Mouse (Mus musculus) cerebellum, postnatal 10 days (tissue): ENCODE measurements around the gene A730071L15Rik.

Source experiments
- DNase-seq, 2 experiments: peaks; one replicate each; pipeline ENCODE4 v3.0.0; 2021; ENCODE audit warnings: mixed read lengths in 2 of 2

A730071L15Rik gene

DNA sequence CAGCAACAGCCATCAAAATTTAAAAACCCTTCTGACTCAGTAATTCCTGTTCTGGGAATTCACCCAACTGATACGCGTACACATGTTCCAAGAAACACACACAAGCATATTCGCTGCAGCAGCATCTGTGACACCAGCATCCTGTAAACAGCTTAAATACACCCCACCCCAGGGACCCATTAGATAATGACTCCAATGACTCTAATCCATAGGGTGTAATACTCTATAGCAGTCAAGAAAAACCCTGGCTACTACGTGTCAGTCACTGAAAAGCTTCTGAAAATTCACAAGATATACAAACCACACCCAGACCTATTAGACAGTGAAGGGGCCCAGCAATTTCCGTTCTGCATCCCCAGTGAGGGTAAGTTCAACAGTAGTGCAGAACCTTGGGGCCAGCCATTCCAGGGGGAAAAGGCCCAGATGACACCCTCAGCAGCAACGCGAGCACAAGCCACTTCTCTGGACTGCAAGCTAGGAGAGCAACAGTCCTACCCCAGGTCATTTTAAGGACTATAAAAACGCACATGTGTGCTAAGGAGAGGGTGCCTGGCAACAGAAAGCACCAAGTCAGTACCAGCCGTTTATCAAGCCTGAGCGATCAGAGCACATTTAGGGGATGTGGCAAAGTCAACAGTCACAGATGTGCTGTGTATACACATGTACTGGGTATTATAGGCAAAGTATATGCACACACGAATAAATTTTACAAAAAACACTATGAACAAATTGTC lies 15.5 kb upstream of the A730071L15Rik start:
- DNase-seq, result no peak

DNA sequence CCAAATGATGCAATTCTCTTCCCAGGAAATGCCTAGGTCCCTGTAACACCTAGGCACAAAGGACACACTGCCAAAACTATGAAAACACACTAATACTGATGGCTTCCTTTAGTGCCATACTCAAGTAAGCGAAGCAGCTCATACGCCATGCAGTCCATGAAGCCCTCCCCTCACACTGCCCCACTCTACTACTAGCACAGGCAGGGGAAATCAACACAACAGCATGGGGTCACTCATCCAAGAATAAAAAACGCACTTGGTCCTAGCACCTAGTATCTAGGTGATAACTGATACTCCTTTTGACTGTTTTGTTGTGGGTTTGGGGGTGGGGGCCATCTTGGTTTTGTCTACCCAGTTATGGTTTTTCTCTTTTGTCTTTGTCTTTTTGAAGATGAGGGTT lies 12.4 kb upstream of the A730071L15Rik start:
- no peak for DNase-seq

DNA sequence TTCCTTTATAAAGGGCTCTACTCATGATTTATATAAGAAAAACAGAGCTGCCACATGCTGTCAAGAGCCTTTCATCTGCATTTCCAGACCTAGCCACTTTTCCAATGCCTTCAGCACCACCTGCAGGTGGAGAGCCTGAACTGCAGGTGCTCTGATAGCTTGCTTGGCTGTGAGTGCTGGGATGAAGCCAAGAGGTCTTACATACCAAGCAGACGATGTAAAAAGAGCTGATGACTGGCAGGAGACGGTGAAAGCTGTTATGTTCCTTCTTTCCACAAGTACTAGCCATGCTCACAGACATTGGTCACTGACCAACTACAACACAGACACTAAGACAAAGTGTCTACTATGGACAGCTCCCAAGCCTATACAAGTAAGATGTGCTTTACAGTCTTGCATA lies 12.0 kb upstream of the A730071L15Rik start:
- peak; percentile 97 to 99 for DNase-seq

DNA sequence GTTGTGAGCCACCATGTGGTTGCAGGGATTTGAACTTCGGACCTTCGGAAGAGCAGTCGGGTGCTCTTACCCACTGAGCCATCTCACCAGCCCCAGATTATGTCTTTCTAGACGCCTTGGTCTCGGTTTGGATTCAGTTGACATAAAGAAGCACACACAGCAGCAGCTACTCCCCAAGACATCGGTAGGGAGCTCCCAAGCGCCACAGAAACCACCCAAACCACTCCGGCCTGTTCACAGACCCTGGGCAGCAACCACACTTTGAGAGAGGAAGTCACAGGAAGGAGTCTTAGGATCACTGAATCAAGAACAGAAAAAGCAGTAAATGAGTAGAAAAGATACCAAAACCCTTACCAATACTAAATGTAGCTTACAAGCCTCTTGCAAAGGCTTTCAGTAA lies 3.0 kb upstream of the A730071L15Rik start:
- DNase-seq, result no peak

DNA sequence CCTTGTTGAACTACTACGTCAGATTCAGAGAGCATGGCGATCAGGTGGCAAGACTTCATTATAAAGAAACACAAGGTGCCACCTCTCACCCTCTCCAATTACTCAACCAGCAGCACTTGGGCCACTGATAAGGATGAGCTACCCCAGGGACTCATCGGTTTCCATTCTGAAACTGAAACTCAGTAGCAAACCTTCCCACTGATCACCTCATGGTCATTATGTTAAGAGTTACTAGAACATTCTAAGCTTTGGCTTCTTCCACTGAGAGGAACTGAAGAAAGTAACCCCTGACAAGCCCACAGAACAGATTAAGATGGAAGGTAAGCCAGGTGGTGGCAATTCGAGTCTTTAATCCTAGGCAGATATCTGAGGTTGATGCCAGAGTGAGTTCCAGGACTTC lies 1.4 kb upstream of the A730071L15Rik start:
- no peak for DNase-seq

DNA sequence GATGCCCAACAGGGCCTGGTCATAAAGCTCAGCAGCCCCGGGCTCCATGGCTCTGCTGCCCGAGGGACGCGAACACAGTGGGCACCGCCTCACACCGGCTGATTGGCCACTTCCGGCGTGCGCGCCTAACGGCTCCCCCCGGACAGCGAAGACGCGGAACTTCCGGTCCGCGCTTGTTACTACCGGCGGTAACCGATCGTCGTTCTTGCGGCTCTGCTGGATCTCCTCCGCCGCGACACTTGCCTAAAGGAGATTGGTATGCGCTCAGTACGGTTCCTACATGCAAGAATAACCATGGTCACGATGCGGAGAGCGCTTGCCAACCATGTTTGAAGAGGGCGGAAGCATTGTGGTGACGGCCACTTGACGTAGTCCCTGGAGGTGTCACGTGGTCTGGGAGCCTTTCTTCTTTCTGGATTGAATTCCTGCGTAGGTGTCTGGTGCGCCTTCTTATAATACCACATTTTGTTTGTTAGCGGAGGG lies 299 bp downstream of the A730071L15Rik start, which contains the start of gene Nudcd3:
TSS of gene Nudcd3 (minus strand) at position 329 of the 483 bp plus-strand sequence.
- DNase-seq, result peak; percentile 93 to 94

DNA sequence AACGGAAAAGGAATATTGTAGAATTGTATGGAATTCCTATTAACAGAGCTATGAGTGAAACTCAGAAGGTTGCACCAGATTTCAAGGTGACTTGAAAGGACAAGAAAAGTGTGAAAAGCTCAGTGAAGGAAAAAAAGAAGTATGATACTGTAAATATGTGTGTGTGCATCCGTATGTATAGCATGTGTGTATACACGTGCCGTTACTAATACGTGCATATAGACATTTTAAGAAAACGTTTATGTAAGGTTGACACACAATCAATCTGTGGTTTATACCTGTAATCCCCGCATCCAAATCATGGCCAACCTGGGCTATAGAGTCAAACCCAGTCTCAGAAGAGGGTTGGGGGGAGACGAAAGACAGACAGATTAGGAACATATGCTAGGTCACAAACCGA lies 741 bp downstream of the A730071L15Rik start:
- no peak for DNase-seq

DNA sequence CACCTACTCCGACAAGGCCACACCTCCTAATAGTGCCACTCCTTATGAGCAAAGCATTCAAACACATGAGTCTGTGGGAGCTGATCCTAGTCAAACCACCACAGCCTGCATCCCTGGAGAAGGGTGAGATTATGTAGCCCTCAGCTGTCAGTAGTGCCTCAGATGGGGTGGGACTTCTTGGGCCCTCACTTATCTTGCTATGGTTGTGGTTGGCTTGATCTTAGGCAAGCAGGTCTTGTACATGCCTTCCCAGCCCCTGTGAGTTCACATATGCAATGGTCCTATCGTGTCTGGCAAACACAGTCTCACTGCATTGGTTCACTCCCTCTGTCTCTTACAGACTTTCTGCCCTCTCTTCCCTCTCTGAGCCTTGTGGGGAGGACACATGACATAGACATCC lies 7.3 kb downstream of the A730071L15Rik start:
- DNase-seq, result no peak

DNA sequence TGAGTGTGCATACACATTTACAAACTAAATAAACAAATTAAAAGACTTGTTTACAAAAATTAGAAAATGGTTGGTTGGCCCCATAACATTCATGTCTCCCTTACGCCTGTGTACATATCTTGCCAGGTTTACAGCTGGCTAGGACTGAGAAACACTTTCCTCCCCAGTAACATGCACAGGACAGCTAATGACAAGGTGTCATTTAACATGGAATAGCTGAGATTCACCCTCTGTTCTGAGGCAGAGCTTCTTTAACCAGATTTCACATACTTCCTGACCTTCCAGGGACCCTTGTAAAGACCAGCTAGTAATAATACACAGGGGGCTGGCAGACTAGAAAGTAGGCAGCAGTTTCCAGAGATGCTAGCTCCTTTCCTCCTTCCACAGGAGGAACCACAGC lies 8.3 kb downstream of the A730071L15Rik start:
- no peak for DNase-seq

DNA sequence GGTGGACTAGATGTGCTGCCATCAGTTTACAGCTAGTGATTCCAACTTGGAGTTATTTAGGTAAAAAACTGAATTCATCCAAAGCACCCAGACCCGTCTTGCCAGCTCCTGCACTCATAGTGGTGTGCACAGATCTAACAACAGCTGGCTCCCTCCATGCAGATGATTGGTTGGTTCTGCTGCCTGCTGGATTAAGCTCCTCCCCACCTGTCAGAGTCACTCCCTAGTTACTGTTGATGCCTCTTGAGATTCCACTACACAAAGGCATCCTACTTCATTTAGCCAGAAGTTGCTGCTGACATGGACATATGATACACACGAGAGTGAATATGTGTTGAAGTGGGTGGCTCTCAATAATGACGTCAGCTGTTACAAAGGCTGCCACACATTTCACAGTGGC lies 17.0 kb downstream of the A730071L15Rik start:
- no peak for DNase-seq

DNA sequence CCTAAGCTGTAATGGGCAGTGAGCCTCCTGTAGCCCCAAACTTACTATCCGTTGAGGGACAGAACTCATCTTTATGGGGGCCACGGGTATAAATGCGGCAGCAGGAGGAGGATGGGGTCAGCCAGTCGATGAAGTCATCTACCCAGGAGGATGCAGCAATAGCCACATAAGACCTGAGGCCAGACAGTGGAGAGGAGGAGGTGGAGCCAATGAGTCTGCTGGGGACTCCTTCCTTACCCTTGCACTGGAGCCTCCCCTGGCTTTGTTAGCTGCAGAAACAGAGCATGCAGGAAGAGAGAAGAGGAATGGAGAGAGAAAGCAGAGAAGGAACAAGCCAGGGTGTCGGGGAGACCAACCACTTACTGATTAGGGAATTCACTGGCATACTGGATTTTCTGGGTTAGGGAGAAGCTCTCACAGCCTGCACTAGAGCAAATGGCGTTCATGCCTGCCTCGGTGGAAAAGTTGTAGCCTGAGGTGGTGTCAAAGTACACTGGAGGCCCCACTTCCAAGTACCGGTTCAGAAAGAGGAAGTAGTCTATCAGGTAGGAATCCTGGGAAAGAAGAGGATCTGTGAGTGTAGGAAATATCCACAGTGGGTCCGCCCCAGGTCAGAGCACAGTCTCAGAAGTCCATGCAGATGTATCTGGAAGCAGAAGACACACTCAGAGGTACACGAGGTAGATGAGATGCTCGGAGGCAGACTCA lies 18.5 kb downstream of the A730071L15Rik start:
- DNase-seq, result no peak

DNA sequence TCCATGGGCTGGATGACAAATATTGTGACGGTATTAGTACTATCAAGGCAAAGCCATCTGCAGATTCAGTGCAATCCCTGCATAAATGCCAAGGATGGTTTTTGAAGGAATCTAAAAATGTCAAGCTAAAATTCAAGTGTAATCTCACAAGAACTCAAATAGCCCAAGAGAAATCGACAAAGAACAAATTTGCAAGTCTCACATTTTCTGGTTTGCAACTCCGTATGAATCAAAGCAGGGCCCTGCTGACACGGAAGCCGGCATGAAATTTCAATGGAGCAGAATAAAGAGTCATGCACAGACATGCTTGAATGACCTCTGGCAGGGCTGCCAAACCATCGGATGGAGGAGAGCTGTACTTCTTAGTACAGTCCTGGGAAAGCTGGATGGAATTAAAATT lies 20.1 kb downstream of the A730071L15Rik start:
- DNase-seq, result peak; percentile 45 to 55

DNA sequence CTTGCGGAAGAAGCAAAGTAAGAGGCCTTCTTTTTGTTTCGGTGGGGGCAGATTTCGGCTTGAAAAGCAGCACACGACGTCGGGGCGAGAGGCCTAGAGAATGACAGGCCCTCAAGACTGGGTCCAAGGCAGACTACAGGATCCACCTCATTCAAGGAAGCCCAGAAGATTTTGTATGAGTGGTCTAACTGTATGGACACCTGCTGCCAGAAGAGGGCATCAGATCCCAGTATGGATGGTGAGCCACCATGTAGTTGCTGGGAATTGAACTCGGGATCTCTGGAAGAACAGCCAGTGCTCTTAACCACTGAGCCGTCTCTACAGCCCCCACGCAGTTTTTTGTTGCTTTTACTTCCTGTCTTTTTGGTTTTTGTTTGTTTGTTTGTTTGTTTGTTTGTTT lies 22.4 kb downstream of the A730071L15Rik start:
- no peak for DNase-seq

DNA sequence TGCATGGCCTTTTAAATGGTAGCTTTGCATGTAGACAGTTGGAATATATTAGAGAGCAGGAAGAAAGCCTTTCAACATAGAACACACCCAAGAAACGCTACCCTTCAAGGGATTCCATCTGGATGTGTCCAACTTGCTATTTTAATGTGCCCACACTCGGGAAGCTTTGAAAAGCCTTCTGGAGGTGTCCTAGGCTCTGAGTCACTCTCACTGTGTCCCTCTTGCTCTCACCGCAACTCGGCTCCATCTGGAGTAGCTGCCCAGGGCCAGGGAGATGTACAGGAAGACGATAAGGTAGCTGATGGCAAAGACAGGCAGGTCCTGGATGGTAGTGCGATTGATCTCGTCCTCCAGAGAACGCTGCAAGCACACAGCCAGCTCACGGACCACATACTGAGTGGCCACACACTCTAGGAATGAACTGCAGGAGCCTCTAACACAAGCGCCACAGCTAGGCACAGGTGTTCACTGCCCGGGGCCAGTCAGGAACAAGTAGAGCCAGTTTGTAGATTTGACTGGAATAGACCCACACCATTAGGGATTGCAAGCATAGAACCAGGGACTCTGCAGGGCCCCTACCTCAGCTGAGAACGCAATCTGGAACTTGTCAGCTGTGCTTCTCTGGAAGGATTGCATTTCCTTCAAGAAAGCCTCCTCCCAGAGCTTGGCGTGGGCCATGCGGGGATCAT lies 24.9 kb downstream of the A730071L15Rik start:
- no peak for DNase-seq

DNA sequence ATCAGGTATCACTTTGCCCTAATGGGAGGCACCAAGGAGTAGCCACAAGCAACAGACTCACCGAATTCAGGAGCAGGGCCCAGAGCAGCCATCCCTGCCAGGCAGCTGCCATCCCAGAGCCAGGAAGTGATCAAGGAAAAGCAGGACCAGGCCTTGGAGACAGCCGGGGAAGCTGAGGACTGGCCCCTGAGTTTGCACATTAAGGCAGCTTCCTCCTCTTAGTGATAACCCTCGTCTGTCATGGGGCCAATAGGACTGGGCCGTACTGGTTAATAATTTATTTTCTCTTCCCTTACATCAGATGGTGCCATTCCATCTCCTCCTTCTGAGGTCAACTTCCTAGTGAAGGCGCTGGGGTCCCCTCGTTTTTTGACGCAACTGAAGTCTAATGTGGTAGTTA lies 30.2 kb downstream of the A730071L15Rik start, which contains the start of gene Npc1l1:
TSS of gene Npc1l1 (minus strand) at position 132 of the 400 bp plus-strand sequence.
- no peak for DNase-seq

DNA sequence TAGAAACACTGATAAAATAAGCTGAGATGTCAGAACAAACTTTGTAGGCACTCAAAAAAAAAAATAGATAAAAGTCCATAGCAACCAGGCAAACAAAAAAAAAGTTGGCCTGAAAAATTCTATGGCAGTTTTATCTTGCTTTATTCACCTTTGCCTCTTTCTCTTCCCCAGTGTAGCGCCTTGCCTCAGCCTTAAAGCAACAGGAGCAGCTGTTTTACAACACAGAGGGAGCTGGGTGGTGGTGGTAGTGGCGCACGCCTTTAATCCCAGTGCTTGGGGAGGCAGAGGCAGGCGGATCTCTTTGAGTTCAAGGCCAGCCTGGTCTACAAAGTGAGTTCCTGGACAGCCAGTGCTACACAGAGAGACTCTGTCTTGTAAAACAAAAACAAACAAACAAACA lies 33.2 kb downstream of the A730071L15Rik start:
- DNase-seq, result no peak

DNA sequence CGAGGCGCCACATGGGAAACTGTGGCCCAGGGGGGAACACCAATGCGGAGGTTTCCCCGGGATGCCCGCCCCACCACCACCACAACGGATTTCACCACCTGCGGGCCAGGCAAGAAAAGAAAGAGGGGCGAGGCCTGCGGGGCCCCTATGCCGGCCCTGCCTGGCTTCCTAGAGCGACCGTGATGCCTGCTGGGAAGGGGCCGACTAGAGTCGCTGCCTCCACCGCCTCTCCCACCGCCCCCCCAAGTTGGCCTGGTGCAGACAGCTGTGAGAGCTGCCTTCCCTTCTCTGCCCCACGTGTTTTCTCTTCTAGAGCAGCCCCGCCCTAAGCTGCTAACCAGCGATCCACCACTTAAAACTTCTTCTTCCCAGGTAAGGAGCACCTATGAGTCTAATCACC lies 44.9 kb downstream of the A730071L15Rik start:
- DNase-seq, result no peak
